ENCODE assay signal across 8 mouse cellular contexts in the genomic region with DNA sequence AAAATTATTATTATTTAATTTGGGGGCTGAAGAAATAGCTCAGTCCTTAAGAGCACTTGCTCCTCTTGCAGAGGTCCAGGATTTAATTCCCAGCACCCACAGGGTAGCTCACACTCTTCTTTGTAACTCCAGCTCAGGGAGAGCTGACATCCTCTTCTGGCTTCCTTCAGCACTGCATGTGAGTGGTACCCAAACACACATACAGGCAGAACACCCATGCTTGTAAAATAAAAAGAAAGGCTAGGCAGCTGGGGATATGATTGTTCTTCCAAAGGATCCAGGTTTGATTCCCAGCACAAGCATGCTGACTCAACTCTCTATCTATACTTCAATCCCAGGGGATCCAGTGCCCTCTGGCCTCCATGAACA. TPM values are rescaled to one million over a fixed set of nuclear protein-coding genes. Genes with fewer than 3 reads are reported as not detected.
DNase-seq lines count a peak whose midpoint lies in the region; ATAC-seq and TF ChIP-seq lines count a peak whose summit lies in the region.

No protein-coding gene starts in this region.

- no peak for TF ChIP-seq POLR2A in bone marrow macrophage, adult 2 months (IDR thresholded peaks at IDR 0.05; ENCODE audit: borderline replicate concordance, low read depth, low read length)

- peak overlapping the region; percentile 71 for H3K4me3 ChIP-seq in kidney, embryonic 16.5 days (ENCODE audit: low read length)
- H3K4me3 ChIP-seq in bone marrow macrophage, adult 2 months (ENCODE audit: insufficient read depth, low read length), result peak overlapping the region; percentile 90; the same call in 1 of the 2 replicates
- H3K4me3 ChIP-seq in hindbrain, postnatal 0 days (ENCODE audit: low read length), result 0 out of 2 replicates have a peak overlapping the region, but pooled peaks have one; percentile 81
- peak overlapping the region; percentile 56; the same call in 1 of the 2 replicates for H3K4me3 ChIP-seq in midbrain, postnatal 0 days (ENCODE audit: low read depth, low read length)

- peaks cover 17% of the 10 kb centered on the region for H3K36me3 ChIP-seq in kidney, embryonic 16.5 days (ENCODE audit: insufficient read depth, low read length)
- H3K36me3 ChIP-seq in hindbrain, postnatal 0 days (ENCODE audit: insufficient read depth, low read length), result peaks cover 18% of the 10 kb centered on the region
- peaks cover 8% of the 10 kb centered on the region for H3K36me3 ChIP-seq in midbrain, postnatal 0 days (ENCODE audit: insufficient read depth, low read length)

- DNase-seq in kidney, postnatal 10 days, result no peak
- no peak for DNase-seq in hindbrain, postnatal 0 days (ENCODE audit: low spot score)
- DNase-seq in midbrain, postnatal 0 days (ENCODE audit: low spot score), result no peak
- no peak for DNase-seq in thymus, postnatal 36 days
- no peak for DNase-seq in spleen, postnatal 10 days (ENCODE audit: low spot score in 2 of 2)
- no peak for DNase-seq in gastrocnemius, postnatal 25 days

- TF ChIP-seq CTCF in bone marrow macrophage, adult 2 months (IDR thresholded peaks at IDR 0.05; ENCODE audit: low read depth, low read length), result no peak
- TF ChIP-seq CTCF in hindbrain, postnatal 0 days (IDR thresholded peaks at IDR 0.05; ENCODE audit: low read depth), result 0 out of 2 replicates have a peak, but pooled peaks have one; percentile 5
- TF ChIP-seq CTCF in midbrain, postnatal 0 days (IDR thresholded peaks at IDR 0.05), result no peak

- H3K27me3 ChIP-seq in kidney, embryonic 16.5 days (ENCODE audit: insufficient read depth, low read length), result no peaks in the 10 kb centered on the region
- H3K27me3 ChIP-seq in hindbrain, postnatal 0 days (ENCODE audit: insufficient read depth, low read length), result no peaks in the 10 kb centered on the region
- no peaks in the 10 kb centered on the region for H3K27me3 ChIP-seq in midbrain, postnatal 0 days (ENCODE audit: insufficient read depth, low read length)

- peak overlapping the region; percentile 50 for H3K9ac ChIP-seq in kidney, embryonic 16.5 days (replicated peaks; ENCODE audit: low read length)
- no peak overlapping the region for H3K9ac ChIP-seq in hindbrain, postnatal 0 days (replicated peaks; ENCODE audit: low read length)
- H3K9ac ChIP-seq in midbrain, postnatal 0 days (replicated peaks; ENCODE audit: low read length, poor library complexity, severe bottlenecking), result 0 out of 2 replicates have a peak overlapping the region, but pooled peaks have one; percentile 8

- H3K4me1 ChIP-seq in kidney, embryonic 16.5 days (ENCODE audit: insufficient read depth, low read length), result peaks cover 18% of the 10 kb centered on the region
- H3K4me1 ChIP-seq in bone marrow macrophage, adult 2 months (ENCODE audit: control insufficient read depth, insufficient read depth, low read length), result peaks cover 21% of the 10 kb centered on the region
- H3K4me1 ChIP-seq in hindbrain, postnatal 0 days (ENCODE audit: insufficient read depth, low read length), result peaks cover 3% of the 10 kb centered on the region; the same call in 1 of the 2 replicates
- H3K4me1 ChIP-seq in midbrain, postnatal 0 days (ENCODE audit: insufficient read depth, low read length), result peaks cover 5% of the 10 kb centered on the region; the same call in 1 of the 2 replicates

- ATAC-seq in kidney, embryonic 16.5 days (ENCODE audit: low FRiP score, low TSS enrichment), result no peak
- no peak for ATAC-seq in hindbrain, postnatal 0 days
- no peak for ATAC-seq in midbrain, postnatal 0 days (ENCODE audit: low FRiP score)

- no peaks in the 10 kb centered on the region for H3K9me3 ChIP-seq in kidney, embryonic 16.5 days (ENCODE audit: low read length)
- no peaks in the 10 kb centered on the region for H3K9me3 ChIP-seq in hindbrain, postnatal 0 days (ENCODE audit: low read length)
- no peaks in the 10 kb centered on the region for H3K9me3 ChIP-seq in midbrain, postnatal 0 days (ENCODE audit: low read length)

- no peak overlapping the region for H3K27ac ChIP-seq in kidney, embryonic 16.5 days (ENCODE audit: low read length)
- H3K27ac ChIP-seq in bone marrow macrophage, adult 2 months (ENCODE audit: insufficient read depth, low read depth, low read length), result peak overlapping the region; percentile 11; the same call in 1 of the 2 replicates
- no peak overlapping the region for H3K27ac ChIP-seq in hindbrain, postnatal 0 days
- H3K27ac ChIP-seq in midbrain, postnatal 0 days (ENCODE audit: low read depth, low read length), result peak overlapping the region; percentile 43; the same call in 1 of the 2 replicates

- H3K4me2 ChIP-seq in kidney, embryonic 16.5 days (replicated peaks; ENCODE audit: low read depth, low read length), result peak overlapping the region; percentile 86
- H3K4me2 ChIP-seq in hindbrain, postnatal 0 days (ENCODE audit: low read depth, low read length), result peak overlapping the region; percentile 76
- peak overlapping the region; percentile 52; the same call in 1 of the 2 replicates for H3K4me2 ChIP-seq in midbrain, postnatal 0 days (ENCODE audit: low read depth, low read length, poor library complexity, severe bottlenecking)

RNA-seq across cellular contexts. Expression of a gene that starts 0.6 kb away (rescaled TPM):
- polyA plus RNA-seq in kidney, embryonic 16.5 days (2015; fragmentation: Nextera tagmentation; extraction: Ambion mirVana), result 168 and 176 TPM in 2 replicates
- polyA plus RNA-seq in bone marrow macrophage, adult 2 months (2012; ENCODE audit: insufficient read depth, insufficient read length, missing spikeins), result 62.4 and 62.5 TPM in 2 replicates
- total RNA-seq in hindbrain, postnatal 0 days (2014; rRNA removed), result 52.7 and 78.3 TPM in 2 replicates
- polyA plus RNA-seq in hindbrain, postnatal 0 days (2015; fragmentation: Nextera tagmentation; extraction: Ambion mirVana), result 171 and 178 TPM in 2 replicates
- total RNA-seq in midbrain, postnatal 0 days (2014; rRNA removed), result 67.2 and 67.5 TPM in 2 replicates
- 163 and 171 TPM in 2 replicates for polyA plus RNA-seq in midbrain, postnatal 0 days (2015; fragmentation: Nextera tagmentation; extraction: Ambion mirVana)
- total RNA-seq in gastrocnemius, postnatal 25 days (2021), result 10 to 100 TPM; 29.3 to 34.7 TPM

RNA-seq across cellular contexts. Expression of a gene that starts 3.4 kb away (rescaled TPM):
- polyA plus RNA-seq in kidney, embryonic 16.5 days (2015; fragmentation: Nextera tagmentation; extraction: Ambion mirVana), result 6.2 and 6.4 TPM in 2 replicates
- polyA plus RNA-seq in bone marrow macrophage, adult 2 months (2012; ENCODE audit: insufficient read depth, insufficient read length, missing spikeins), result 2.0 and 2.4 TPM in 2 replicates
- total RNA-seq in hindbrain, postnatal 0 days (2014; rRNA removed), result 5.0 and 7.5 TPM in 2 replicates
- 4.4 and 4.7 TPM in 2 replicates for polyA plus RNA-seq in hindbrain, postnatal 0 days (2015; fragmentation: Nextera tagmentation; extraction: Ambion mirVana)
- total RNA-seq in midbrain, postnatal 0 days (2014; rRNA removed), result 6.0 and 6.2 TPM in 2 replicates
- 3.2 and 4.5 TPM in 2 replicates for polyA plus RNA-seq in midbrain, postnatal 0 days (2015; fragmentation: Nextera tagmentation; extraction: Ambion mirVana)
- total RNA-seq in gastrocnemius, postnatal 25 days (2021), result under 1 TPM; 0.43 to 0.56 TPM

RNA-seq across cellular contexts. Expression of a gene that starts 12.7 kb away (rescaled TPM):
- polyA plus RNA-seq in kidney, embryonic 16.5 days (2015; fragmentation: Nextera tagmentation; extraction: Ambion mirVana), result 37.2 and 39.0 TPM in 2 replicates
- polyA plus RNA-seq in bone marrow macrophage, adult 2 months (2012; ENCODE audit: insufficient read depth, insufficient read length, missing spikeins), result 14.8 and 18.1 TPM in 2 replicates
- total RNA-seq in hindbrain, postnatal 0 days (2014; rRNA removed), result 30.1 and 38.9 TPM in 2 replicates
- polyA plus RNA-seq in hindbrain, postnatal 0 days (2015; fragmentation: Nextera tagmentation; extraction: Ambion mirVana), result 23.3 and 25.9 TPM in 2 replicates
- total RNA-seq in midbrain, postnatal 0 days (2014; rRNA removed), result 32.5 and 38.7 TPM in 2 replicates
- 25.2 and 26.4 TPM in 2 replicates for polyA plus RNA-seq in midbrain, postnatal 0 days (2015; fragmentation: Nextera tagmentation; extraction: Ambion mirVana)
- total RNA-seq in gastrocnemius, postnatal 25 days (2021), result 1 to 10 TPM; 4.8 to 5.8 TPM

RNA-seq across cellular contexts. Expression of a gene that starts 20.2 kb away (rescaled TPM):
- 53.0 and 63.0 TPM in 2 replicates for polyA plus RNA-seq in kidney, embryonic 16.5 days (2015; fragmentation: Nextera tagmentation; extraction: Ambion mirVana)
- polyA plus RNA-seq in bone marrow macrophage, adult 2 months (2012; ENCODE audit: insufficient read depth, insufficient read length, missing spikeins), result 37.6 and 38.7 TPM in 2 replicates
- total RNA-seq in hindbrain, postnatal 0 days (2014; rRNA removed), result 41.0 and 55.2 TPM in 2 replicates
- polyA plus RNA-seq in hindbrain, postnatal 0 days (2015; fragmentation: Nextera tagmentation; extraction: Ambion mirVana), result 41.1 and 42.5 TPM in 2 replicates
- total RNA-seq in midbrain, postnatal 0 days (2014; rRNA removed), result 63.0 and 63.8 TPM in 2 replicates
- 38.8 and 45.3 TPM in 2 replicates for polyA plus RNA-seq in midbrain, postnatal 0 days (2015; fragmentation: Nextera tagmentation; extraction: Ambion mirVana)
- 10 to 100 TPM; 10.9 to 13.1 TPM for total RNA-seq in gastrocnemius, postnatal 25 days (2021)

RNA-seq across cellular contexts. Expression of a gene that starts 20.9 kb away (rescaled TPM):
- 5.4 and 5.9 TPM in 2 replicates for polyA plus RNA-seq in kidney, embryonic 16.5 days (2015; fragmentation: Nextera tagmentation; extraction: Ambion mirVana)
- polyA plus RNA-seq in bone marrow macrophage, adult 2 months (2012; ENCODE audit: insufficient read depth, insufficient read length, missing spikeins), result 94.2 and 102 TPM in 2 replicates
- 19.7 and 20.1 TPM in 2 replicates for total RNA-seq in hindbrain, postnatal 0 days (2014; rRNA removed)
- 5.6 TPM in 2 replicates for polyA plus RNA-seq in hindbrain, postnatal 0 days (2015; fragmentation: Nextera tagmentation; extraction: Ambion mirVana)
- total RNA-seq in midbrain, postnatal 0 days (2014; rRNA removed), result 25.9 and 36.2 TPM in 2 replicates
- polyA plus RNA-seq in midbrain, postnatal 0 days (2015; fragmentation: Nextera tagmentation; extraction: Ambion mirVana), result 4.6 and 5.5 TPM in 2 replicates
- total RNA-seq in gastrocnemius, postnatal 25 days (2021), result 10 to 100 TPM; 34.7 to 38.6 TPM

Comparison
In these comparisons a context has a peak if more than half of its experiments do, and no peak if none do; other contexts are left out.
1. H3K27ac ChIP-seq: peak in bone marrow macrophage, adult 2 months (single experiment) and midbrain, postnatal 0 days (single experiment); none in kidney, embryonic 16.5 days (single experiment) and hindbrain, postnatal 0 days (single experiment).
2. Peak in every context shown above with its lines, with median percentiles within 50 percentile points of each other: H3K4me2 ChIP-seq and H3K4me3 ChIP-seq.